Mouse (Mus musculus) bone marrow, adult 2 months (tissue): Measurements from ENCODE around the gene Abat. TPM values are rescaled to one million over a fixed set of nuclear protein-coding genes. Genes with fewer than 3 reads are reported as not detected.
"Not testable (repeated sequence)": the region's sequence is repeated elsewhere in the genome, so short reads cannot be mapped to it uniquely, and the experiment has no call there.

ENCODE experiments used
- H3K27ac ChIP-seq: fragments of 200-500 bp; 2 replicates; pipeline ENCODE4 v1.5.1; 2012; ENCODE audit warnings: low read depth, mild to moderate bottlenecking, control low read depth, inconsistent platforms, low read length; ENCODE audit not compliant: control insufficient read depth, poor library complexity, insufficient read depth
- H3K4me1 ChIP-seq: fragments of 200-500 bp; 2 replicates; pipeline ENCODE4 v1.6.1; 2011; ENCODE audit warnings: low read length; ENCODE audit not compliant: control insufficient read depth, insufficient read depth
- H3K4me3 ChIP-seq: fragments of 200-500 bp; replicated peaks from 2 replicates; pipeline ENCODE3; 2011; ENCODE audit warnings: mild to moderate bottlenecking, low read depth, low read length, control low read depth; ENCODE audit not compliant: control insufficient read depth
- CTCF ChIP-seq: fragments of 200-500 bp; IDR thresholded peaks from 2 replicates; pipeline ENCODE4 v1.5.1; 2011; ENCODE audit warnings: low read length, control low read depth; ENCODE audit not compliant: control insufficient read depth, insufficient read depth
- POLR2A ChIP-seq: fragments of 200-500 bp; IDR thresholded peaks from 2 replicates; pipeline ENCODE4 v1.6.1; 2011; ENCODE audit warnings: low read depth, mild to moderate bottlenecking, control low read depth, low read length, borderline replicate concordance; ENCODE audit not compliant: control insufficient read depth
- WGBS: fragments of 180-500 bp; shearing (Covaris S2); methylation state at CpG from one replicate; pipeline ENCODE4 v1.1.7; 2018; 5-methylcytosine and 5-hydroxymethylcytosine counted together
- polyA plus RNA-seq: library from polyadenylated mRNA; stranded (reverse); fragments of >200 nt; gene quantifications from 2 replicates; pipeline ENCODE4 v1.2.4, GENCODE M21; 2011; ENCODE audit warnings: low replicate concordance; ENCODE audit not compliant: missing spikeins, insufficient read depth, insufficient read length

Abat gene
- polyA plus RNA-seq, 1 experiment: 0.97 TPM

DNA sequence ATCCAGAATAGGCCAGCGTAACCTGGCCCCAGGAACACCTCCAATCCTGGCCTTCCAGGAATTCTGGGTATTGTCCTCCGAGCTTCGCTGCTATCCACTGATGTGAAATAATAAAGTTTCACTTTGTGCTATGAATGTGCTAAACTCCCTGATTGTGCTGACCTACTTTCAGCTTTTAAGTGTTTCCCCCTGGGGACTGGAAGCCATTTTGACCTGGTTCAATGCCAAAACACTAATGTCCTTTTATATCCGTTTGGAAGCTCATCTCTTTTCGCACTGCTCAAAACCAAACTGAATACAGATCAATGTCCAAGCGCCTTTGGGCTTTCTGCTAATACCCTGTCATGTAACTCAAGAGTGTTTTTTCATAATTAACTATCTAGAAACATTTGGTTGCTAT lies 22.2 kb downstream of the Abat start:
- Histone ChIP-seq H3K4me3 (no peak overlapping the region), H3K4me1 (no peaks in the 10 kb centered on the region; the same call in 1 of the 2 replicates), H3K27ac (no peak overlapping the region)
- no peak for TF ChIP-seq CTCF
- no peak for TF ChIP-seq POLR2A
- 77% methylated on average over 6 of the region's 6 CpGs for WGBS

DNA sequence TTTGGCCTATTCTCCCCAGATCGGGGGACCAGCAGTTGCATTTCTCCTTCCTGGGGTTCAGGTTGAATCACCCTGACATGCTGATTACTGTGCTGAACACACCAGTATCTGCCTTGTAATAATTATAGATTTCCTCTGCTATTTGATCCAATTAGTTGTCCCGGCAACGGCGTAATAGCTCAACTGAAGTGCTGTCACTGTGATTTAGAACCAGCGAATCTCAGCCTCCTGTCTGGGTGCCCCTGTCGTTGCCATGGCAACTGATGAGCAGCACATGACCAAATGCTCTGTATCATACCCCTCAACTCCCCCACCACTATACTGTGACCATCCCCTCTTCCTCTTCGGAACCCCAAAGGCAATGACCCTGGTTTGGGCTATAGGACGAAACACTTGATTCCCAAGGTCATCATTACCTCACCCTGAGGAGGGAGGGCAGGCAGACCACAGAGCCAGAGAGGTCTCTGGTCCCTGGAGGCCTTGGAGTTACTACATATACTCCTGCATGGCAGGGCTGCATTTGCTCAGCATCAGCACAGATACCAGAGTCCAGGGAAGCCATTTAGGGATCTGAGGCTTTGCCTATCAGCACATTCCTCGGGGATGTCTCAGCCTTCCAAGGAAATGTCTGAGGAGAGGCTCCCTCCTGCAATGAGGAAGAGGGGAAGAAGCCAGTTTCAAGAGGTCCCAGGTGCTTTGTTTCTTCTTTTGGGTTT lies 26.1 kb downstream of the Abat start:
- Histone ChIP-seq H3K4me1 (no peaks in the 10 kb centered on the region; the same call in 1 of the 2 replicates), H3K27ac (no peak overlapping the region), H3K4me3 (no peak overlapping the region)
- 63% methylated on average over 9 of the region's 9 CpGs for WGBS
- TF ChIP-seq POLR2A: no peak
- TF ChIP-seq CTCF: no peak

DNA sequence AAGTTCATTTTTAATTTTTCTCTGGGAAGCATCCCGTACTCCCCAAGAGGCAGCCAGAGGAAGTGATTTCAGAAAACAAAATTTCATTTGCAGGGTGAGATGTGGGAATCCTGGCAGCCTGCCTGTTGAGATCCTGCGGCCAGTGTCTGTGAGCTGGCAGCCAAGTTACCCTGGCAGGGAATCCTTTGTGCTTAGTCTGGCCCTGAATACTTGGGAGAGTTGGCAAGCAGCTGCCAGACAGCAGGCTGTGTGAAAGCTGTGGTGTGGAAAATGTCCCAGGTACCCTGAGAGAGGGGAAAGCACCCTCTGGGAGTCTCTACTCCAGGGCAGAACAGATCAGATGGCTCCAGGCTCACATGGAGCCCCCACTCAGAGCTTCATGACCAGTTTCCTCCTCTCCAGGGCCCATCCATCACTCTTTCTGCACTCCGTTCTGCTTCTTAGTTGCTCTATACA lies 27.7 kb downstream of the Abat start:
- TF ChIP-seq POLR2A (no peak), CTCF (no peak)
- no peak overlapping the region for H3K27ac ChIP-seq
- H3K4me3 ChIP-seq: no peak overlapping the region
- 57% methylated on average over 3 of the region's 3 CpGs for WGBS
- no peaks in the 10 kb centered on the region; the same call in 1 of the 2 replicates for H3K4me1 ChIP-seq

DNA sequence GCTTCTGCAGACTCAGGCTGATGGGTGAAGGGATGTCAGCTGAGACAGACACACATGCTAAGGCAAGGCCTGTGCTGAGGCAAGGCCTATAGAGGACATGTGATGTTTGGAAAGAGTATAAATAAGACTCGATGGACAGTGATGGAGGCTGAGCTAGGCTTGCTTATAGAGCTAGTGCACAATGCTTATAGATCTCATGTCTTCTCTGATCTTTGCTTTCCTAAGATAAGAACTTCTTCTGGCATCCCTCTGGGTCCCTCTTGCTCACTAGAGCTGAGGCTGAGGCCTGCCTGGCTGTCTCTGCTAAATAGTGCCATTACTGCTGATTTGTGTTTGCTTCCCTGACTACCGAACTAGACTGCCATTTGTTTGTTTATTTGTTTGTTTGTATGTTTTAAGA lies 34.6 kb downstream of the Abat start:
- no peaks in the 10 kb centered on the region for H3K4me1 ChIP-seq
- TF ChIP-seq POLR2A (no peak), CTCF (no peak)
- H3K4me3 ChIP-seq: no peak overlapping the region
- no peak overlapping the region for H3K27ac ChIP-seq
- WGBS: 93% methylated on average over 2 of the region's 2 CpGs

DNA sequence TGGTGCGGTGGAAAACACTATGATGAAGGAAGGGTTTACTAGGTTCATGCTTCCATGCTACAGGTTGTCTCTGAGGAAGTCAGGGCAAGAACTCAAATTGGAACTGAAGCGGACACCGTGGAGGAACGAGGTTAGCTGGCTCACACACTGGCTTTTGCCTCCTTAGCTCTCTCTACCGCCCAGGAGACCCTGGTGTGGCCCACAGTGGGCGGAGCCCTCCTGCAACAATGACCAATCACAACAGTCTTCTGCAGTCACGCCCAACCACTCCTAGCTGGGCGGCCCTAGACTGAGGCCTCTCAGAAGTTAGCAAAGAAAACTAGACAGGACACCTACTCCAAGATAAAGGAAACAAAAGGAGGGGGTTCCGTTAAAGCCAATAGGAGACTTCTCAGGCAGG lies 36.3 kb downstream of the Abat start:
- Histone ChIP-seq H3K4me1 (no peaks in the 10 kb centered on the region), H3K27ac (no peak overlapping the region), H3K4me3 (no peak overlapping the region)
- TF ChIP-seq POLR2A (no peak), CTCF (no peak)
- 64% methylated on average over 9 of the region's 9 CpGs for WGBS

DNA sequence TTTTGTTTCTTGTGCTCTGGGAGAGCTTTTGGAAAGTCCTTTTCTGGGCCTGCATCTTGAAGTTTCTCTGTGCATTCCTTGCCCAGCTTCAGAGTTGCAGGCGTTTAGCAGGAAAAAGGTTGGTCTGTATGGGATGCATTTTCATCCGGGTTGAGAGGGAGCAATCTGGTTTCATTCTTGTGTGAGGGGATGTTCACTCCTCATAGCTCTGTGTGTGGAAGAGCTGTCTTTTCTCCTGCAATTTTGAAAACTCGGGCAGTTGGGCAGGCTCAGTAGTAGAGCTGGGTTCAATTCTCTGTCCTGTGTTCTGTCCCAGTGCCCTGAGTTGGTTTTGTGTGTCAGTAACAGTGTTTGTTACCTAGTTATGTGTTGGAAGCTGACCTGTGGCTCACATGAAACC lies 41.1 kb downstream of the Abat start:
- TF ChIP-seq CTCF: no peak
- no peak for TF ChIP-seq POLR2A
- Histone ChIP-seq H3K4me1 (no peaks in the 10 kb centered on the region), H3K27ac (no peak overlapping the region), H3K4me3 (no peak overlapping the region)
- WGBS: 75% methylated on average over 3 of the region's 3 CpGs

DNA sequence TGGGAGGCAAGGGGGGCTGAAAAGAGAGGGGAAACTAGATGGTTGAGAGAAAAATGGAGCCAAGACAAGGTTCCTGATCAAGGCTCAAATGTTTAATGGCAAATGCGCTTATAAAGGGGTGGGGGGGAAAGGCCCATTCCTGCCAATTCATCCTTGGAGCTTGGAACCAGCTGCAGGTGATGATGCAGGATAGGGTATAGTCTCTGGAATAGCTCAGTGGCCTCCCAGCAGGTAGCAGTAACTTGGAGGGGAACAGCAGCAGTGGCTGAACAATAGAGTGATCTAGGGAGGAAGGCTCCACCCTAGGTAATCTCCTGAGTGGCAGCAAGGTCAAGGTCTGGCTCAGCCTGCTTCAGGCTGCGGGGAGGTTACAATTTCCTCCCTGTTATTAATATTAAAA lies 41.5 kb downstream of the Abat start:
- H3K27ac ChIP-seq, H3K4me1 ChIP-seq, H3K4me3 ChIP-seq: not testable (repeated sequence)
- 87% methylated on average over 2 of the region's 2 CpGs for WGBS

DNA sequence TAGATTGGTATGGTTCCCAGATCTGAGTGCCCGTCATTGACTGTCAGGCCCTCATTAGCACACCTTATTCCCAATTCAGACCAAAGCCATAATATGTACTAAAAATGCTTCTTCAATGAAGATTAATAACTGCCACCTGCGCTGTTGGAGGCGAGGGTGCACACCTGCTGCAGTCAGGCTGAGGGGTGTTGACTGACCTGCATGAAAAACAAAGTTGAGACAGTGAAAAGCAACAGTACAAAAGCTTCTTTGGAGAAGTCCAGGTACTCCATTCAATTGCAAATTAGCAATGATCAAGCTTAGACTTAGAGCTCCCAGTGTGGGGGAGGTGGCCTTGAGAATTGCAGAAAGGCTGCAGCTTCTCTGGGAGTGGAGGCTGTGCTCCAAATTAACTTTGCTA lies 42.1 kb downstream of the Abat start:
- 72% methylated on average over 3 of the region's 3 CpGs for WGBS

DNA sequence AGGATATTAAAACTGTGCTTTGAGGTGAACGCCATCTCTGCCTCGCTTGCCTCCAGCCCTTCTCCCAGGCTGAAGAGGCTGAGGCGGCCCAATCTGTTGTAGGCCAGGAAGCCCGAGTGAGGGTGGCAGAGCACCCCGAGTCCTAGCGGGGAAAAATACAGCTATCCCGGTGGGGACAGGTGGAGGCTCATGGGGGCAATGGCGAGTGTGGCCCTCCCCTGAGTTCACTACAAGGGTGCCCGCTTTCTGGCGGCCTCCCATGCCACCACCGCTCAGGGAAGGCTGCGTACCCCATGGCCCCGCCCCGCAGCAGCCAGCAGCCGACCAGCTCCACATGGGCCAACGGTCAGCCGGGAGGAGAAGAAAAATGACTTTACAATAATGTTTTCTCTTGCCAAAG lies 46.9 kb downstream of the Abat start:
- no peak for TF ChIP-seq CTCF
- TF ChIP-seq POLR2A: no peak
- Histone ChIP-seq H3K4me1 (no peaks in the 10 kb centered on the region), H3K27ac (no peak overlapping the region), H3K4me3 (no peak overlapping the region)
- 85% methylated on average over 17 of the region's 17 CpGs for WGBS

More for the DNA sequence above, 42.1 kb downstream of the Abat start:
- not testable (repeated sequence) for H3K27ac ChIP-seq, H3K4me1 ChIP-seq, H3K4me3 ChIP-seq

DNA sequence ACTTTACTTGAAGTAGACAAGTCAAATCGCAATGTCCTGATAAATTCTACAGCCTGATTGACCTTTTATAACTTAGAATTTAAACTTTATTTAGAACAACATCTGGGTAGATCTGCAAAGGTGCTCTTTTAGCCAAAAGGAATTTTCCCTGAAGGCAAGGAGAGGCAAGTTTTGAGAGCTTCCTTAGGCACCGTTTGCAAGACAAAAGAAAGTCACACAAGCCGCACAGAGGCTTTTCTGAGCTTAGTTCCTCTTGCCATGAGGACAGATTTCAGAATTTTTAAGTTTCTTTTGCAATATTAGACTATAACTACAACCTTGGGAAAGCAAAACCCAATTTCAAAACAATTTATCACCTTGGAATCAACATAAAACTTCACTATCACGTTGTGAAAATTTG lies 47.9 kb downstream of the Abat start:
- WGBS: 48% methylated on average over 4 of the region's 4 CpGs
- not testable (repeated sequence) for H3K27ac ChIP-seq, H3K4me3 ChIP-seq, H3K4me1 ChIP-seq

DNA sequence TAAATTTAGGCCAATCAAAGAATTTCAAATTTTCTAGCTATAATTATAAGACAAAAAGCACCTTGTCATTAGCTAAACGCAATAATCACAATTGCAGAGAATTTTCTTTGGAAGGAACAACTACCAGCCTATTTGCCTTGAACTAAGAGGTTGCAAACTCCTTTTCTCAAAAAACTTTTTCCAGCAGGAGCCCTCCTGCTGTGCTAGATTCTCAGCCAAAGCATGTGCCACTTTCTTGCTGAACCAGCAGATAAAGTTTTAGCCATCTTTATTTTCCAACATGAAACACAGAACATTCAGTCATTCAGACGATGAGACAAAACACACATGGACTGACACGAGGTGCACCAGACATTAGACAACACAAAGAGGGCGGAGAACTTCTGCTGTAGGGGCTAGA lies 48.6 kb downstream of the Abat start:
- WGBS: 45% methylated on average over 4 of the region's 4 CpGs
- not testable (repeated sequence) for H3K27ac ChIP-seq, H3K4me3 ChIP-seq

DNA sequence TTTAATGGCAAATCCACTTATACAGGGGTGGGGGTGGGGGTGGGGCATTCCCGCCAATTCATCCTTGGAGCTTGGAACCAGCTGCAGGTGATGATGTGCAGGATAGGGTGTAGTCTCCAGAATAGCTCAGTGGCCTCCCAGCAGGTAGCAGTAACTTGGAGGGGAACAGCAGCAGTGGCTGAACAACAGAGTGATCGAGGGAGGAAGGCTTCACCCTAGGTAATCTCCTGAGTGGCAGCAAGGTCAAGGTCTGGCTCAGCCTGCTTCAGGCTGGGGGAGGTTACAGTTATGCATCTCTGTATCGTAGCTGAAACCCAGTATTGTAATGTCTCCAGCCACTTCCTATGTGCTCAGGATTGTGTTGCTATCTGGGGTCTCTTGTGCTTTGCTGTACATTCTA lies 49.6 kb downstream of the Abat start:
- 75% methylated on average over 3 of the region's 3 CpGs for WGBS
- H3K4me3 ChIP-seq, H3K27ac ChIP-seq, H3K4me1 ChIP-seq: not testable (repeated sequence)

More for the DNA sequence above, 48.6 kb downstream of the Abat start:
- not testable (repeated sequence) for H3K4me1 ChIP-seq
